Mouse (Mus musculus): Measurements from ENCODE around the gene Vmn1r236. TPM values are rescaled to one million over a fixed set of nuclear protein-coding genes. Genes with fewer than 3 reads are reported as not detected.
A peak's percentile ranks its signal among the peaks of the same experiment; 100 is the strongest.

Gene Vmn1r236
- not detected for total RNA-seq (2021)
- long read RNA-seq, experiment 1 = 0 reads
- long read RNA-seq, experiment 2 = 0 reads

DNA sequence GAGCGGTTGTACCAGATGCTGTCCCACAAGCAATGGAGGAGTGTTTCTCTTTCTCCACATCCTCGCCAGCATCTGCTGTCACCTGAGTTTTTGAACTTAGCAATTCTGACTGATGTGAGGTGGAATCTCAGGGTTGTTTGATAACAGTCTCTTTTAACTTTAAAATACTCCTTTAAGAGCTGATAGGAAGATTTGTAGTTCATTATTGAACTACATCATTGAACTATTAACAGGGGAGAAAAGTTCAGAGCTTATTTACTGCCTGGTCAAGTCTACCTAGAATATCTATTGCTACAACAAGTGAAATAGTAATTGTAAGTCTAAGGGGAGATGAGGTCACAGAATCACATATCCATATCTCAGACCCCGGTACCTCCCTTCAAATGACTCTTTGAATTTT lies at the start of gene Vmn1r236:
Vmn1r236 (plus strand) TSS at position 301 of the 400 bp plus-strand sequence.
- no peak for DNase-seq (ENCODE audit: low spot score)

DNA sequence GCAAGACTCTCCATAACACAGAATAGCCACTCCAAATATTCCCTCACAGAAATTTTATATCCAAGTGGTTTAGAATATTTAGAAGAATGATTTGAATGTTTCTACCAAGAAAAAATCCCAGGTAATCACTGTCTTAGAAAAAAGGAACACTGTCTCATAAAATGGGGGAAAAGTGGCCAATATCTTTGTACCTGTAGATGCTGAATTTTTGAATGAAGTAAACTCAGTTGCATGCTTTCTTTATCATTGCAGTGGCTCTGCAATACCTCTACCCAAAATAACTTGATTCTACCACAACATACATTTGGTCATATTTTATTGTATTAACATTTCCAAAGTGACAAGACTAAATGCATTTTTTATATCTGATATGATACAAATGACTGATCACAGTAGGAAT lies 26.6 kb upstream of the Vmn1r236 start, which contains the start of gene Vmn1r235:
Vmn1r235 (plus strand) TSS at position 301 of the 400 bp plus-strand sequence.
- no peak for DNase-seq (ENCODE audit: low spot score)

DNA sequence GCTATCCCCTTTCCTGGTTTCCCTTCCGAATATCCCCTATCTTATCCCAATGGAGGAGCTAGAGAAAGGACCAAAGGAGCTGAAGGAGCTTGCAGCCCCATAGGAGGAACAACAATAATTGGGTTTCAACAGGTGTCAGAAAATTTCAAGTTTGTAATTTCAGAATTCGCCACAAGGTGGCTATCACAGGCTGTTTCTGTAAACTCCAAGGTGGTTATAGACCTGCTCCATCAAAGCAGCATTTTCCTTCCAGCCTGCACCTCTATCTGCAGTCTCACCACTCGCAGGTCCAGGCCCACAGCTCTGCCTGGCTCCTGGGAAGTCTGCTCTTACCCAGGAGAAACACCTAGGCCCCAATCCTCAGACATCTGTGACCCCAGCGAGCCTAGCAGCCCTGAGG lies 10.6 kb upstream of the Vmn1r236 start:
- peak; percentile 41 for DNase-seq (ENCODE audit: low spot score)

DNA sequence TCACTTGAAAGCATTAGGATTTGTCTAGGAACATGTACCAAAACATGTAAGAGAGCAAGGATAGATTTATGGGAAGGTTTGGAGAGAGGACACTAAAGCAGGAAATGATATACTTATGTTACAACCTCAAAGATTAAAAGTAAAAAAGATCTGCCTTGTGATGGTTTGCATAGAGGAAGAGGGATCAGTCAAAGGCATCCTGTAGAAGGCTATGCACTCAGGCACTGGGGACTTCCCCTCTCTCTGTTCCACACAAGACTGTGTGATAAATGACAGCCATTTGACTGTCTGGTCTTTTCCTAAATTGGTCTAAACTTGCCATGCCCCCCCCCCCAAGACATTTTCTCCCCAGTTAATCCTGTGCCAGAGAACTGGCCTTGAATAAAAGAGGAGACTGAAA lies 1.7 kb downstream of the Vmn1r236 start:
- no peak for DNase-seq (ENCODE audit: low spot score)

DNA sequence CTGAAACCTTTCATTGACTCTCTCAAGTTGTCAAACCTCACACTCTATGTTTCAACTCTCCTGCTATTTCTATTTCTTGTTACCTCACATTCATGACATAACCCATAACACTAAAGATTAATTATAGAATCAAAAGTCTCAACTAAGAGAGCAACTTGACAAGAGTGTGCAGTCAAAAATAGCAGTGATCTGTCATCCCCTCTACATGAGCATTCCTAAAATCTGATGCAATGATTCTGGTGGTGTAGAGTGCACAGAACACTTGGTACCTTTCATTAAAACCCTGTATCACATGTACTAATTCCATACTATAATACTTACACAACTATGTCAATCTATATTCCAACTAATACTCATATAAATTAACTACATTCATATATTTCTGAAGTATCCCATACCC lies 7.0 kb downstream of the Vmn1r236 start:
- DNase-seq (ENCODE audit: low spot score) = no peak

DNA sequence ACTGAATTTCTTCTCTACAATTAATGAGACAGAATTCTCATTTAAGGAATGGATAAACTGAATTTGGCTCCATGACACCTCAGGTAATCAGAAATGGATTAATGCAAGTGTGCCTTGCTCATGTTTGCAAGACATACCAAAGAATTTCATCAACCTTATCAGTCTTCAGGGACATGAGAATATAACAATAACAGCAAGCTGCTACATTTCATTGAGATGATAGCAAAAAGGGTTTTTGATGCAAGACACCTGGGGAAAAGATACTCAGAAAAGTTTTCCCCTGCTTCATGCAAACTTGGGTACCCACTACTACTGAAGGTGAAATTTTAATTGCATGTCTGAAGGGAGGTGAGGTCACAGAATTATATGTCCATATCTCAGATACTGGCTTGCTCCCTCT lies 28.8 kb downstream of the Vmn1r236 start, which contains the start of gene Vmn1r237:
Vmn1r237 (plus strand) TSS at position 301 of the 400 bp plus-strand sequence.
- DNase-seq (ENCODE audit: low spot score) = no peak

Small RNA genes lying within 50 kb of the gene (microRNA-seq; reads per million reads assigned to microRNA genes)
- not detected for gene Gm26384

Other genes with a start within 250 kb of the Vmn1r236 start
- not detected for gene Vmn1r234, start 56.9 kb upstream of the Vmn1r236 start, total RNA-seq (2021)
- gene Vmn1r235, start 26.5 kb upstream of the Vmn1r236 start, total RNA-seq (2021) = not detected
- not detected for gene Vmn1r237, start 28.9 kb downstream of the Vmn1r236 start, total RNA-seq (2021)
- gene Zfp677, start 100.8 kb downstream of the Vmn1r236 start, total RNA-seq (2021) = 1 to 10 TPM in 1 of 2 experiments, under 1 TPM in 1; 0.66 to 1.1 TPM
- 1 to 10 TPM in 1 of 2 experiments, under 1 TPM in 1; 0.66 to 1.0 TPM for gene Zfp54, start 140.3 kb downstream of the Vmn1r236 start, total RNA-seq (2021)
- 10 to 100 TPM in 1 of 2 experiments, 1 to 10 TPM in 1; 9.4 to 10.3 TPM for gene Zfp51, start 167.4 kb downstream of the Vmn1r236 start, total RNA-seq (2021)
- gene Zfp53, start 206.1 kb downstream of the Vmn1r236 start, total RNA-seq (2021) = 1 to 10 TPM; 1.1 to 1.2 TPM